Mouse (Mus musculus): ENCODE measurements around the gene Gm10717.
"Not testable (repeated sequence)": the region's sequence is repeated elsewhere in the genome, so short reads cannot be mapped to it uniquely, and the experiment has no call there.

GRCm38 (mm10) chr9:3022316-3023008 is 2.8 kb upstream of the Gm10717 start:
- TF ChIP-seq CTCF (IDR thresholded peaks at IDR 0.05; ENCODE audit: control insufficient read depth, insufficient read depth, low read length); POLR2A (IDR thresholded peaks at IDR 0.05; ENCODE audit: borderline replicate concordance, control insufficient read depth, low read depth, low read length): not testable (repeated sequence)

Measured in bone marrow, adult 2 months (tissue).